Mouse (Mus musculus) urinary bladder, postnatal 10 days (tissue): ENCODE data around the gene 4921507P07Rik.
"Not testable (repeated sequence)": the region's sequence is repeated elsewhere in the genome, so short reads cannot be mapped to it uniquely, and the experiment has no call there.

ENCODE experiments used
- DNase-seq: peaks from one replicate; pipeline ENCODE4 v3.0.0; 2022; ENCODE audit warnings: low spot score

The 4921507P07Rik gene

DNA sequence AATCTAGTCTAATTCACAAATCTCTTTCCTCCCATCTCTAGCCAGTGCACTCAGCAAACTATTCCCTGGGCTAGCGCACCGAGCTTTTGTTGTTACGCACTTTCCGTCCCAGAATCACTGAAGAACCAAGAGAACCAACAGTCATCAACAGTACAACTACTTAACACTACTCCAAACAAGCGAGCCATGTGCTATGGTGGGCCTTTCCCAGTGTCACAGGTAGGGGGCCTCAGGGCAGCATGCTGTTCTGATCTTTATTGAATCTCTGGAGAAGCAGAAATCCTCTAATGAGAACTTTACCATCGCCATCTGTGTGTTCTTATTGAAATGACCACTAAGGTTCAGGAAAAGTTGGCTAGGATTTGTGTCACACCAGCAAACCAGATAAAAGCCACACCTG lies 38.9 kb downstream of the 4921507P07Rik start:
- no peak for DNase-seq

DNA sequence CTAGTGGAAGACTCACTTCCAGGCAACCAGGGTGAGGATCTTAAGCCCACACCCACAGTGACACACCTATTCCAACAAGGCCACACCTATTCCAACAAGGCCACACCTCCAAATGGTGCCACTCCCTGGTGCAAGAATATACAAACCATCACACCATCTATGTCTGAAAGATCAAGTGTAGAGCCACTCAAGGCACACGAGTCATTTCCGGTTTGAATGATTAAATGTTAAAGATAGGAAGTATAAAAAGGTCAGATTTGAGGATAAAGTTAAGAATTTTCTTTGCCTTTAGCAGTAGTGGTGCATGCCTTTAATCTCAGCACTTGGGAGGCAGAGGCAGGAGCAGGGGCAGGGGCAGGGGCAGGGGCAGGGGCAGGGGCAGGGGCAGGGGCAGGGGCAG lies 42.2 kb downstream of the 4921507P07Rik start:
- DNase-seq, result not testable (repeated sequence)

DNA sequence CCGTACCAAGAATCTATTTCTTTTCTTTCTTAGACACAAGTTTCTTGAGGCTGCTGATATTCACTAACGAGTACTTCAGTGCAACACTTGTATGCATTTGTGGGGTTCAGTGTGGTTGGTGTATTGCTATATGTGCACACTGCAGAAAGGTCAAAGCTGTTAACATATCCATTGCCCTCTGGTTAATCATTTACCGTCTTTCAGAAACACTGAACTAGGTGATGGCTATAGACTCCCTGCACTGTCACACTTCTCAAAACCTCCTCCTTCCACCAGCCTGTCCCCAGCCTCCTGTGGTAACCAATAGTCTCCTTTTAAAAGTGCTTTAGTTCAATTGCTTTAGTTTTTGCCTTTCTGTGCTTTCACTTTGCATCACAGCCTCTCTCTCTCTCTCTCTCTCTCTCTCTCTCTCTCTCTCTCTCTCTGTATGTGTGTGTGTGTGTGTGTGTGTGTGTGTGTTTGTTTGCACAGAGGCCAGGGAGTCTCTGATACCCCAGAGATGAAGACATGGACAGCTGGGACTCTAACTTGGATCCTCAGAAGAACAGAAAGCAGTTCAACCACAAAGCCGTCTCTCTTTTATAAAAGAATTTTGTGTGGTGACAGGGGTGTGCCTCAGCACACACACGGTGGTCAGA lies 43.4 kb downstream of the 4921507P07Rik start:
- no peak for DNase-seq

DNA sequence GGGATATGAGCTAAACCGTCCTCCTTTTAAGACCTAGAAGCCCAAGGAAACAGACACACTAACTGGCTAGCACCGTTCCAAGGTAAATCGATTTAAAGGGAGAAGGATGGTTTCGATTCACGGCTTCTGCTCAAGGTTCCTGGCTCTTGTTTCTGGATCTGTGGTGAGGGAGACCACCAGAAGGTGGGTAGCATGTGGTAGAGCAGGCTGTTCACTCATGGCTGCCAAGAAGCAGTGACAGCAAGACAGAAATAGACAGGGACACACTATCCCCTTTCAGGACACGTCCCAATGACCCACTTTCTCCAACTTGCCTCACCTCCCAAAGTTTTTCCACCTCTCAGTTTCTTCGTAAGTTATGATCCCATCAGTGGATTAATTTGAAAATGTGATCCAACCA lies 46.6 kb downstream of the 4921507P07Rik start:
- no peak for DNase-seq

DNA sequence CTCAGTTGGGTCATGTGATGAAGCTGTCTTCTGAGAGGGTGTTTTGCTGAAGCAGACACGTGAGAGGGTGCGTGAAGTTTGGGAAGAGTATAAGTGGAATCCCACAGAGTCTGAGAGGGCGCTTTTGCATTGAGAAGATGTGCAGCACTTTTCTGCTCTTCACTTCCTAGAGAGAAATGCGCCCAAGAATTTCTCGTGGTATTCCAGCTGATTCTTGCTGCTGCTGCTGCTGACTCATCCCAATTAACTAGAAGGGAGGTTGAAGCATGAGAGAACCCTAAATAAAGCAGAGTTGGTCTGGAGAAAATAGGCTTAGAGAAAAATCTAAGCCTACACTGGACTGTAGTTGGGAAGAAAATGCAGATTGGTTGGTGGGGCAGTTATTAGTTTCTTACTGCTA lies 47.4 kb downstream of the 4921507P07Rik start:
- no peak for DNase-seq

DNA sequence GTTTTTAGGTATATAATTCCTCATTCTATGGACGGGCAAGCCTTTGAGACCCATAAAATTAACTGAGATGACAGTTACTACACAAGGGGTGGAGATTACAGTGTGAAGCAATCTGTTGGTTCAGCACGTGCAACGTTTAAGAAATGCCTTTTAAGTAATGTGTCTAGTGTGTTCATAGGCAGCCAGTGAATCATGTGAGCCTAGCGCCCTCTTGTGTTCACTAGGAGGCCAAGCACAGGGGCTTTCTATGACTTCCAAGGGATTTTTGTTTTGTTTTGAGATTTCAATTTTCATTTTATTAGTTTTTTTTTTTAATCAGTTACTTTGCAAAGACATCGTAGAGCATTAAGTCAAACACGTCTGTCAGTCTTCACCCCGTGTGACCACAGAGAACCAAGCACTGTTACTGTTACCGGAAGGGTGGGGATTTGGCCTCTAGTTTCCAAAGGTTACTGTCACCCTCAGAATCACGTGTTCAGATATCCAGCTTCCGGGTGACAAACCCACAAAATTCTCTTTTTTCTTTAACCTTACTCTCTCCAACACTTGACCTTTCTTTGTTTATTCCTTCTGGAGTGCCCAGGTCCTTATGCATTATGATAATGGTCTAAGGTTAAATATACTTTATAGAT lies 50.9 kb downstream of the 4921507P07Rik start:
- no peak for DNase-seq

DNA sequence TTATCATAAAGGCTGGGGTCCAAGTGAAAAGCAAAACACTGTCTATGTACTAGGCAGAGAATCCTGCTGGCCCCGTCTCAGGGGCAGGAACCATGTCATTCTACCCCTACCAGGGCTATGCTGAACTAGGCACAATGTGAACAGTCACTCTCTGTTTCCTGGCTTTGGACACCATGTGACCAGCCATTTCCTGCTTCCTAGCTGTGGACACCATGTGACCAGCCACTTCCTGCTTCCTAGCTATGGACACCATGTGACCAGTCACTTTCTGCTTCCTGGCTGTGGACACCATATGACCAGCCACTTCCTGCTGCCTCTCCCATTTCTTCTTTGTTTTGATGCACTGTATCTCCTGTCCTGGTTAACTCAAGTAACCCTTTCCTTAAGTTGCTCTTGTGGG lies 53.9 kb downstream of the 4921507P07Rik start:
- DNase-seq, result no peak

DNA sequence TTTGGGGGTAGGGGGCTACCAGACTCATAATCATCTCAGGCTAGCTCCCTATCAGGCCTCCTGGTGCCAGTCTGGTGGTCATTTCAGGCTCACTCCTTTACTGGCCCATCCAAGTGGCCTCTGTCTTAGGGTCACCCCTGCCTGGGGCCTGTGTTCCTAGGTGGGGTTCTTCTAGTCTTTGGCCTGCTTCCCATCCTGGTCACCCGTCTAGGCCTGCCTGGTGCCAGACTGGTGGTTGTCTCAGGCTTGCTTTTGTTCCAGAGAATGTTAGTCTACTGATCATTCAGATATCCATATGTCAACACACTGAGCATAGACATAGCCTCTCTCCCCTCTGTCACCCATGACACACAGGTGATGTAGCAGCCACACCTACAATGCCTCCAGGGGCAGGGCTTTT lies 56.8 kb downstream of the 4921507P07Rik start:
- DNase-seq, result no peak

DNA sequence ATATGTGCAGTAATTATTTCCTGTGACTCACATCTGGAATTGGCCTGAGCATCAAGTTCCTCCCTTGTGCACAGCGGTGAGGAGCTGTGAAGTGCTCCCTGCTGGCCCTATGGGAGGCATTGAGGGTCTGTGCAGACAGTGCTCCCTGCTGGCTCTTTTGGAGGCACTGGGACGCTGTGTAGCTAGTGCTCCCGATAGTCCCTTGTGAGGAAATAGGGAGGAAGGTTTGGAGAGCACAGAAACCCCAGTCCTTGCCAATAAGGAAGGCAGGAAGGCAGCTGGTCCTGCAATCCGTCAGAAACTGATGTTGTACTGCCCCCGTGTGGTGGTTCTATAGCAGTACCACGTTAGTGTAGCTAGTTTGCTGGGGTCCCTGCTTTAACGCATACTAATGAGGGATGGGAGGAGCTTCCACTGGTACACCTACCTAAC lies 60.0 kb downstream of the 4921507P07Rik start:
- DNase-seq, result peak; percentile 34

DNA sequence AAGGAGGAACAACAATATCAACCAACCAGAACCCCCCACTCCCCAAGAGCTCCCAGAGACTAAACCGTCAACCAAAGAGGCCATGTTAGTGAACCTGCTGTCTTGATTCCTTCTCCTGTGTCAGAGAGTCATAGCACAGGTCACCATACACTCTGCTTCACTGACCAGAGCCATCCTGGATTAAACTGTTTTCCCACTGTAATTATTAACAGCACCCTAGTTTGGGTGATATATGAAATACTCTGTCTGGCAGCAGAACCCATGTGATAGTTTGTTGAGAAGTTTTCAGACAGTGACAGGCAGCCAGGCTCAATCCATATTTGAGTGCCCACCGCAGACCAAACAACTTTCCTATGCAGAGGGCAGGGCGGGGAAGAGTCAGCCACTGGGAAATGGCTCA lies 61.1 kb downstream of the 4921507P07Rik start:
- no peak for DNase-seq

DNA sequence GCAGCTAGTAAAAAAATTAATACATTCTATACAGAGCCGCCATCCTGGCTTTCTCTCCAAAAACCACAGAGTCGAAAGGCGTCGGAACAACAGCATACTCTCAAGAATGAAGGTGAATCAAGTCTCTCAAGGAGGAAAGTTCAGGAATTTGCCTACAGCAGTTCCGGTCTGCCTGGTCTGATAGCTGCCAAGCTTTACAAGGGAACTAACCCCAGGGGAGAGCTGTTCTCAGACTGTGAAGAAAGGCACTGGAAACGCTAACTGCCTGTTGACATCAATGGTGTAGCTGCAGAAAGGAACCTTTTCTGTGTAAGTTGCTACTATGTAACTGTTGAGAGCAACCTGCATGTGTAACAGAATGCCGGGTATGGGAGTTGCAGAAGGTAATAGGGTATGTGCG lies 64.5 kb downstream of the 4921507P07Rik start:
- DNase-seq, result no peak

DNA sequence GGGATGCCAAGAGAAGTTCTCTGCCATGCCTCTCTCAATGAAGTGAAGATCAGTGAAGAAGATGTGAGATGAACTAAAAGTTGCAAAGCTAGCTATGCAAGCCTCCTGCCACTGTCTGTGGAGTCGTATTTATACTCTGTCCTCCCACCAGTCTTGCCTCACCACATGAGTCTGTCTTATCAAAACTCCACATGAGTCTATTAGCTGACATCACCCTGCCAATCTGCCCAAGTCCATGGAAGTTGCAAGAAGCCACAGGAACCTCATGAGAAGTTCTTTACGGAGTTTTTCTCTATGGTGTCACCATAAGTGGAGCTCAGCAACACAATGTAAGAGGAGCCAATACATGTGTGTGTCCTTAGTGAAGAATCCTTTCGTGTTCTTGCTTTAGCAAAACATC lies 65.4 kb downstream of the 4921507P07Rik start:
- no peak for DNase-seq

DNA sequence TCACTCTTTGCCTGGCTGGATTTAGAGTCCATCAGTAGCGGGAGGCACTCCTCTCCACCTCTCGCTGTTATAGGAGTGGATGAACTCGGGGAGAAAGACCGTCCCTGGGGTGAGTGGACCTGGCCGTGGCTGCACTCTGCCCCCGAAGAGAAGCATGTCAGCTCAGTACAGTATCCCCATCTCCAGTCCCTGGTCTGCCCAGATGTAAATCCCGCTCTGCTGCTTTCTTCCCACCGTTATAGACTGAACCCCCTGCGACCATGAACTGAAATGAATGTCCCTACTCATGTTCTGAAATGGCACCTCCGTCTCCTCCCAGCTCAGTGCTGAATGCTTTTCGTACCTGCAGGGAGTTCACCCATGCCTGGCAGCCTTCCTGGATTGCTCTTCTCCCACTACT lies 67.2 kb downstream of the 4921507P07Rik start:
- DNase-seq, result no peak

DNA sequence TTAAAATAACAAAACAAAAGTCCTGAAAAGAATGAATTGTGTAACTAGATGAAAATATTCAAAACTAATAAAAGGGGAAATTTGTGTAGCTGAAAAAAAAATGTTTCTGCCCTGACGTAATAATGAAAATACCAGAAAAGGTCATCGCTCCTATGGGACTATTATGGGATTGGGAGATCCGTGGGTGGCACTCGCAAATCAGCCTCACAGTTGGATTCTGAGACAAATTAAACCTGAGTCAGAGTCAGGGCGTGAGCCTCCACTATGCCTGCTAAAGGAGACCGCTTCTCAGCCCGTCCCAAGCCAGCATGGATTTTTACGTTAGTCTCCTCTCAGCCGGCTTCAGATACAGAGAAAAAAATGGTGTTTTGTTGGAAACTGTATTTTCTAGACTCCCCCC lies 69.0 kb downstream of the 4921507P07Rik start:
- DNase-seq, result no peak

DNA sequence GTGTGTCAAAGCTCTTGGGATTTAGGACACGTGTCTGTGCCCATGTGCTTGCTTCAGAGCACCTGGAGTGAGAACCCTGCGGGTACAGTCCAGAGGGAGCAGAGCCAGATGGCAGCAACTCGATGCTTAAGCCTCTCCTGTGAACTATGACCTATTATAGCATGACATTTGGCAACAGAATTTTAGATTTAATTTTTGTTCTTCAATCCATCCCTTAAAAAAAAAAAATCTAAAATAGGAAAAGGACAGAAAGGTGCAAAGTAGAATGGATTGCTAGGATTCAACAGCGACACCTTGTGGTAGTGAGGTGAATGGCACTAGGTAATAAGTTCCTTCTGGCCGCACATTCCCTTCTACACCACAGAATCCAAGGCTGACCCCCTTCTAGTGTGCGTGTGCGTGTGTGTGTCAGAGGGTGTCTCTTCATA lies 69.8 kb downstream of the 4921507P07Rik start:
- no peak for DNase-seq

DNA sequence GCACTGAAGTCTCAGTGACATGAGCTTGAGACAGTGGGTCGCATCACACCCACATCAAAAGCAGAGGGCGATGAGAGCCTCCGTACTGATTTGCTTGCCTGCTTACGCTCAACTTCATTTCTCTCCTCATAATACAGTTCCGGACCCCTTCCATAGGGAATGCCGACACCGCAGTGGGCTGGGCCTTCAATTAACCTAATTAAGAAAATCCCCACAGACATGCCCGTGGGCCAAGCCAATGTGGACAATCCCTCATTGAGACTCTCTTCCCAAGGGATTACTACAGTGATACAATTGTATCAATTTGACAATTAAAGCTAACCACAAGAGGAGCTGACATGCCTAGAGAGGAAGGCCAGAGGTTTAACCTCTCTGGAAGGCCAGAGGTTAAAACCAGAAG lies 70.6 kb downstream of the 4921507P07Rik start:
- DNase-seq, result no peak

DNA sequence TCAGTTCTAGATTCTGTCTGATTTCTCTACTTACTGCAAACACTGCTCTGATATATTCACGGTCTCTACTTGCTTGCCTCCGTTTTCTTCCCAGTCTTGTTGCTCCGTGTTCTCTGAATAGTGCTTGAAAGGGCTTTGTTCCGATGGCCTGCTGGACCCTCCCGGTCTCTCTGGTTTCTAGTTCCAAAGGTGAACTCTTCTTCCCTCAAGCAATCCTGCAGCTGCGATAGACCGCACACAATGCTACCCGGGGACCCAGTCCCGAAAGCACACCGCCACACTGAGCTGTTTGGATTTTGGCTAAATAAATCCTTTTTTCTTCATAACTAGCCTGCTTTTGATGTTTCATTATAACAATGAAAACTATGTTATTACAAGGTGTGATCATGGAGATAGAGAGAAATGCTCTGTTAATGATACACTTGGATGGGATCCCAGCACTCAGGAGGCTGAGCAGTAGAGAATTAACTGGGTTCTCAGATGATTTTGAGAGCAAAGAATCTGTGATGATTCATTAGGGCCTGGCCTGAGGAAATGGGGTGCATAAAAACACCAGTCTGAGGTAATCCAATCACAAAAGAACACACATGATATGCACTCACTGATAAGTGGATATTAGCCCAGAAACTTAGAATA lies 72.1 kb downstream of the 4921507P07Rik start:
- no peak for DNase-seq
